Mouse (Mus musculus): ENCODE results near the gene Ndrg4. TPM values are rescaled to one million over a fixed set of nuclear protein-coding genes. Genes with fewer than 3 reads are reported as not detected.

The Ndrg4 gene
- total RNA-seq, 2 experiments from 2014 or later, result 23.4 to 46.3 TPM

- peak; percentile 25 for DNase-seq
These were observed 827 bp downstream of the Ndrg4 start for GRCm38 (mm10) chr8:95677591-95678023.

- DNase-seq, result peak; percentile 32
These were observed 1.3 kb downstream of the Ndrg4 start for GRCm38 (mm10) chr8:95678024-95678611.

GRCm38 (mm10) chr8:95688073-95688672 is 11.4 kb downstream of the Ndrg4 start:
- DNase-seq, result peak; percentile 51

- no peak for DNase-seq
These were observed 14.3 kb downstream of the Ndrg4 start for GRCm38 (mm10) chr8:95690929-95691541.

- DNase-seq, result no peak
These were observed 17.9 kb downstream of the Ndrg4 start for GRCm38 (mm10) chr8:95694631-95695030.

GRCm38 (mm10) chr8:95696661-95697060 is 19.9 kb downstream of the Ndrg4 start:
- no peak for DNase-seq

GRCm38 (mm10) chr8:95697128-95697527 is 20.3 kb downstream of the Ndrg4 start:
- peak; percentile 89 for DNase-seq

- no peak for DNase-seq
These were observed 21.4 kb downstream of the Ndrg4 start for GRCm38 (mm10) chr8:95698179-95698578.

GRCm38 (mm10) chr8:95700282-95700681 is 23.5 kb downstream of the Ndrg4 start:
- DNase-seq, result no peak

- no peak for DNase-seq
These were observed 25.0 kb downstream of the Ndrg4 start for GRCm38 (mm10) chr8:95701809-95702208.

- peak; percentile 85 for DNase-seq
These were observed 26.0 kb downstream of the Ndrg4 start for GRCm38 (mm10) chr8:95702480-95703446.

GRCm38 (mm10) chr8:95703461-95704260 is 26.9 kb downstream of the Ndrg4 start:
- peak; percentile 29 for DNase-seq

- DNase-seq, result no peak
These were observed 27.8 kb downstream of the Ndrg4 start for GRCm38 (mm10) chr8:95704538-95704937.

GRCm38 (mm10) chr8:95709579-95709978 is 32.8 kb downstream of the Ndrg4 start:
- no peak for DNase-seq

GRCm38 (mm10) chr8:95711029-95711428 is 34.2 kb downstream of the Ndrg4 start:
- DNase-seq, result no peak

GRCm38 (mm10) chr8:95712395-95712794 is 35.6 kb downstream of the Ndrg4 start:
- DNase-seq, result no peak

- peak; percentile 83 for DNase-seq
These were observed 36.6 kb downstream of the Ndrg4 start for GRCm38 (mm10) chr8:95713100-95714010.

GRCm38 (mm10) chr8:95714367-95714766 is 37.6 kb downstream of the Ndrg4 start:
- DNase-seq, result no peak

GRCm38 (mm10) chr8:95714837-95715413 is 38.1 kb downstream of the Ndrg4 start:
- no peak for DNase-seq

All from adrenal gland, postnatal 10 days (tissue).